Mouse (Mus musculus) mouse embryonic stem cell (cell line): ENCODE measurements around the gene Syt2.

ENCODE experiments used
- in situ Hi-C, 2 experiments: fragments of 300-500 bp; cut with MboI; formaldehyde crosslinking; loops; 1 replicate in 1 of 2; 3 replicates in 1 of 2; pipeline ENCODE4 v1.14.3; 2019 to 2020; ENCODE audit warnings: low sequenced_read_pairs in 2 of 2, low pct_unique_long_range_greater_than_20kb in 1 of 2, mixed read lengths in 1 of 2; ENCODE audit not compliant: unreplicated experiment in 1 of 2

Syt2 gene

DNA sequence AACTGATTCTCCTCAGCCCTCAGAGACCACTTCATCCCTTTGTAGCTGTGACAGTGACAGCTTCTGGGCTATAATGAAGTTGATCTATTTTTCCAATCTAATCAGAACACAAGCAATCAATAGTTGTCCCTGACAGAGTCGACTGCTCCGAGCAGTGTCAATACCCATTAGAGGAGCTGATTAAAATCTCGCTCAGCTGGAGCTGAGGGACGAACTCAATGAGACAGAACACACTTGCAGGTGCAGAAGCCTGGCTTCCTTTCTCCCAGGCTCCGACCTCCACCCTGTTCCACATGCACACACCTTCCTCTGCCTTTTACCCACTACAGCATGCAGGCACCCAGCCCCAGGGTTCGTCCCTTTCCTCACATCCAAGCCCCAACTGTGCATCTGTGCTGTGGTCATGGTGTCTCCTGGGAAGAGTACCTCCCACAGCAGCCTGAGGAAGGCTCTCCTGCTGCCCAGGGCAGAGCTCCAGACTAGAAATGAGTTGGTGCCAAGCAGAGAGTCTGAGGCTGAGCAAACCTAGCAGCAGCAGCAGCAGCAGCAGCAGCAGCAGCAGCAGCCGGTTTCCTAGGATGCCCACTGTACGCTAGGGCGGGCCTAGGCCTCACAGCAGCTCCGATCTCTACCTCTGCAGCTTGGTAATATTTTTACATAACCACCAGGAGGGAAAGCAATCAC lies 109.9 kb downstream of the Syt2 start:
- in situ Hi-C loops: no loop called here

DNA sequence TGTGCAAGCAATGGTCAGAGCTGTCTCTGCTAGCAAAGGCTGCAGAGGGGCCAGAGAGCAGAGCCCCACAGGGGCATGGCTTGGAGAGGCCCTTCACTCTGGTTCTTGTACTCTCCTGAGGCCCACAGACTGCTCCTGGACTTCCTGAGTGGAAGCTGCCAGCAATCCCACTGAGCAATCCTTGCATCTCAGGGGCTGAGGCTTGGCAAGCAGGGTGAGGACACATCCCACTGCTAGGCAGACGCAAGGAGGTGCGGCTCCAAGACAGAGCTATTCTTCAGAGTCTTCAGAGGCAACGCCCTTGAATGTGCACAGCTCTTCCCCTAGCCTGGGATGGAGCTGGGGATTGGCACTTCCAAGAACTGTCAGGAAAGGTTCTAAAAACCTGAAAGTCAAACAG lies 110.8 kb downstream of the Syt2 start:
- in situ Hi-C loops: no loop called here

DNA sequence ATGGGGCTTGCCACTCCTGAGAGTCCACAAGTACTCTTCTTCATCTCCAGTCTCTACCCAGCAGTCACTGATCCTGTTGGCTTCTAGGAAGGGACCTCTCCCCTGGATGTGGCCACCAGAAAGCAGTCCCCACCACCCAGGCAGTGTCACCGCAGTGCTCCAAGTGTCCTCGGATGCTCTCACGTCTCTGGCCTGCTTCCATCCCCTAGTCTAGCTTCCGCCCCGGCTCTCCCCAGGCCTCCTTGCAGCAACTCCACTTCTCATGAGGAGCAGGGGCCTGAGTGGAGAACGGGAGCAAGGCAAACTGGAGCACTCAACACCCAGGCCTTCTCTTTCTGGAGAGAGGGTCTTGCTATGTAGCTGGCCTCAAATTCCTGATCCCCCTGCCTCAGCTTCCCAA lies 112.7 kb downstream of the Syt2 start:
- in situ Hi-C loops: no loop called here

DNA sequence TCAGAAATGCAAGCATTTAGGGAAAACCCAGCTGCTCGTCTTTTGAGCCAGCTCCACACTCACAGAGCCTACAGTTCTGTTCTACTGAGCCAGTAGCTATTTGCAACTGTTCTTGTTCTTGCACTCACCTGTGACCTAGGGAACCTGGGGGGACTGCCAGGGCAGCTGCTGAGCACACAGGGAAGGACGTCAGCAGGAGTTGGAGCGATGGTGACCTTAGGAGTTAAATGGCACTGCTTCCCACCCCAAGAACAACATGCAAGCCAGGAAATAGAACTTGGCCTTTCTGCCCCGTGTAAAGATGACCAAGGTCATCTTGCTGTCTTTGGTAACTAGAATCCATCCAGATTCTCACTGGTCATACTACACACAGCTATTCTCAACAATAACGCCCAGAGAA lies 114.2 kb downstream of the Syt2 start:
- in situ Hi-C loops: no loop called here

DNA sequence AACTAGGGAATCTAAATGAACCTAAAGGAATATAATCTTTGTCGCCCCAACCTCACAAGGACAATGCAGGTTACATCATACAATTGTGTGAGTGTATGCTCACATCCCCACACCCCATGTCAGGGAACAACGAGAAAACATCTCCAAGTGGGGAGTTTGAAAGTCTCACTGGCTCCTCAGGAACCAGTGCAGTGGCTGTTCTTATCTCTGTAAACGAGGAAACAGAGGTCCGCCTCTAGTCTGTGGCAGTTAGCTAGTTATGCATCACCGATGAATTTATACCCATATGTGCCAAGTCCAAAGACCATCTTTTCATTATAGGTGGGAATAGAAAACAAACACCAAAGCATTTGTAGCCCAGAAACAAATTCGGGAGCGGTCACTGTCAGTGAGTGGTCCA lies 115.1 kb downstream of the Syt2 start:
- in situ Hi-C loops: no loop called here

DNA sequence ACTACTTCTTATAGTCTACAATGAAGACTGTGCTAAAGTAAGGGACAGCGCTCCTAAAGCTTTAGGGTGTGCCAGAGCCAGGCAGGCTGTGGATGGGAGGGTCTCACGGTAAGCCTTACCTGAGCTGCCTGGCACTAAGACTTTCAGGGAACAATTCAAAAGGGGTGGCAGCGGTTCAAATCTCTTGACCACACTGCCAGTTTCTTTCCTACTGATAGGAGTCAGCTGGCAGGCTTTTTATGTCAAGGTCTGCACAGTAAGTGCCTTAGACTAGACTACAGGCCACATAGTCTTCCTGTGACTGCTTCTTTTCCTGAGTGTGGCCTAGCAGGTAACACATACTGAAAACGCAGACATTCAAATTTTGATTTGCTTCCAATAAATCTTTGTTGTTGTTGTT lies 116.8 kb downstream of the Syt2 start:
- in situ Hi-C loops: no loop called here

DNA sequence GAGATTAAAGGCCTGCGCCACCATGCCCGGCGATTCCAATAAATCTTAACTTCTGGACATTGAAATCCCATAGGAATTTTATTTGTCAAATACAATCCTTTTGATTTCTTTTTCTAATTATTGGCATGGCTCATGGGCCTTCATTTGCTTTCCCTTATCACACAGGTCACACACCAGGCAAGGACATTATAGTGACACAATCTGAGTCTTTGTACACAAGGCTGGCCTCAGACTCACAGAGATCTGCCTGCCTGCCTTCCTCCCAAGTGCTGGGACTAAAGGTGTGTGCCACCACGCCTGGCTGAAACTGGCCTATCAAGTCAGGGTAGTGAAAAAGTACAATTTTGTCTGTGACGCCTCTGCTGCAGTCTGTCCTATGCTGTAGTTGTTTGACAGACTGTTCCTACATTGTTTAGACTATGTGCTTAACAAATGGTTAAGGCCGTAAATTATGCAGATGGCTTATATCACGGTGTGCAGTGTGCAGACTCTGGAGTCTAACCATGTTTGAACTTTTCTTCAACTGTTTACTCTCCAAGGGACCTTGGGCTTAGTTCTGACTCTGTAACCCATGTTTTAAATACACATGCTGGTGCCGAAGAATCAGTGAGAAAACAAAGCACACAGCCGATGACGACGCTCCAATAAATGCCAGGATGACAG lies 117.4 kb downstream of the Syt2 start:
- in situ Hi-C loops: no loop called here

DNA sequence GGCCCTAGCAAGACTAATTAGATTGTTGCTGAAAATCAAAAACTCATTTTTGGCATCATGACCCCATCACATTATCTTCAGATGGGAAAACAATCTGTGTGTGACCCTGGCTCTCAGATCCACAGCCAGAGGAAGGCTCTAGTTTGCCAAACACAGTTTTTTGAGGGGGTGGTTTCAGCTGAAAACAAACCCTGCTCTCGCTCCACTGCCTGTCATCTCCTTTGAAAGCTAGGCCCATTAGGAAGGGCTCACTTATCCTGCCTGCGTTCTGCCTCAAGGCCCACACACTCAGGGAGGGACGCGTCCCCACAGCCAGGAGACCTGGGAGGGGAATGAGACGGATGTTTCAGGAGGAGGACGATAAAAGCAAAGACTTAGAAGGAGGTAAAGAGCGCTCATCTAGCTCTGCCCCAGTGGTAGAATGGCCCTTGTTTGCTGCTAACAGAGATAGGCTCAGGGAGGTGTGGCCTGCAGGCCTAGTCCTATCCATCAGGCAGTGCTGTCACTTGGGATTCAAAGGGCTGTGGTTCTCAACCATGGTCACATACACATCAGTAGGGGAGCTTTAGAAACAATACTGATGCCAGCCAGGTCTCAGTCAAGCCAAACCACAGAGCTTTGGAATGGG lies 118.5 kb downstream of the Syt2 start:
- in situ Hi-C loops: no loop called here

DNA sequence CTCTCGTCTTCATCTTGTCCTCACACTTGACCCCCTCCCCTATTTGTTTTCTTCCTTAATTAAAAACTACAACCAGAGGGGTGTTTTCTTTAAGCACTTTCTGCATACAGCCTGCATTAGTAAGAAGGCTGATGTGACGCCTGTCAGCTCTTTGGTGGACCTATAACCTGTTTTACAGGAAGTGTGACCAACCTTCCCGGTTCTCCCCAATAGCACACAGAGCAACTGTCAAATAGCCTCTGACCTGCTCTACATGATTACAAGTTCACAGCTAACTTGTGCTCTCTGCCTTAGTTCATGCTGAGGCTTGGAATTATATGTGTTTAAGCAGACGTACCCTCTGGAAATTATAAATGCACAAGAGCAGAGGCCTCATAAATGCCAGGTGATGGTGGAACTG lies 120.0 kb downstream of the Syt2 start:
- in situ Hi-C loops: no loop called here

DNA sequence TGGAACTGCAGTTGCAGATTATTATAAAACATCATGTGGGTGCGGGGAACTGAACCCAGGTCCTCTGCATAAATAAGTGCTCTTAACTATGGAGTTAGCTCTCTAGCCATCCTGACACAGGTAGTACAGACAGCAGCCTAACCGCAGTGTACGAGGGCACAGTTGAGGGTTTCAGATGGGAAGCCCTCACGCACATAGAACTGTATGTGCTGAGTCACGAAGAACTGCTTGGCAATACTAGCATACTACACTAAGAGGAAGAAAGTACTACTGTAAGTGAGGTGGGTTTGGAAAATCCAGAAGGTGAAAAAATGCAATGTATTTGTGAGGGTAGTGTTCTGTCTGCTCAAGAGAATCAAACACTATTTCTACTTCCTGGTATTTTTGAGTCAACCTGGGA lies 123.8 kb downstream of the Syt2 start:
- in situ Hi-C loops: no loop called here

DNA sequence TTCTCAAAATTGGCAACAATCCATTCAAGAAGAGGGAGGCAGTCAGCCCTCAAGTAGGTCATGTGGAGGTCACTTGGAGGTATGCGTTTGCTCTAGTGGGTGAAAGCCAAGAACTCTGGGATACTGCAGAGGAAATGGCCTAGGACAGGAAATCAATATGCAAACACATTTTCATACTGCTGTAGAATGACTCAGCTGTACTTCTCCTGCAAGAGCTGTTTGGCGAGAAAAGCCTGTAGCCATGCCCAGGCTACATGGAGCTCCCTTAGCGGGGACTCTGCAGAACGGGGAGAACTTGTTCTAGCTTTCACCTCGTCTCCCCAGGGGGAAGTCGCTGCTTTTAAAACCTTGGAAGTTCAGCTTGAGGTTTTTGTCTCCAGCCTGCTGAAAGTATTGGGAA lies 124.9 kb downstream of the Syt2 start:
- in situ Hi-C loops: no loop called here

DNA sequence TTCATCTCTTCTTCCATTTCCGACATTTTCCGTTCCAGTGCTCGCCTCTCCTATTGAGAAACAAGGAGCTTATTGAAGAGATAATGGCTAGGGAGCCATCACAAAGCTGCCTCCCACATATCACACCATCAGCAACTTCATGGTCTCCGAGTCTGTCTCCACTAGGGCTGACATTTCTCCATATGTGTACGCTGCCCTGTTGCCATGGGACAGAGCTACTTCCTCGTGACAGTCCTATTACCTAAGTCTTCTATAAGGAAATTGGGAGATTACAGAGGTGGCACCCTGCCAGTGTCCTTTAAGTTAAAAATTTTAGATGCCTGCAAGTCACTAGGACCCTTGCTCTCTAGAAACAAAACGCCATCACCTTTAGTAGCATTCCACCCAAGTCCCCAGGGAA lies 125.5 kb downstream of the Syt2 start:
- in situ Hi-C loops: no loop called here

DNA sequence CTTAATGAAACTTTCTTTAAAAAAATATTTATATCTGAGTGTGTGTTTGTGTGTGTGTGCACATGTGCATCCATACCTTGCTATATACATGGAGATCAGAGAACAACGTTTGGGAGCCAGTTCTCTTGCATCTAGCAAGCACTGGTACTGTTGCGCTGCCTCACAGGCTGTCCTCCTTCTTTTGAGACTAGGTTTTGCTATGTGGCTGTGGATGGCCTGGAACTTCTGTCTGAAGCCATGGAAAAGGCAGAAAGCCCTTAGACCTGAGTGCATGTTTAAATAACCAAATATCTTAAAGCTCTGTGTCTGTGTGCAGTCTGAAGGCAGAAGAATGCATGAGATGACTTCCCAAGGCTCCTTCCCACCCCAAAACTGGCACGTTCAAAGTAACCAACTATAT lies 126.3 kb downstream of the Syt2 start:
- in situ Hi-C loops: no loop called here

DNA sequence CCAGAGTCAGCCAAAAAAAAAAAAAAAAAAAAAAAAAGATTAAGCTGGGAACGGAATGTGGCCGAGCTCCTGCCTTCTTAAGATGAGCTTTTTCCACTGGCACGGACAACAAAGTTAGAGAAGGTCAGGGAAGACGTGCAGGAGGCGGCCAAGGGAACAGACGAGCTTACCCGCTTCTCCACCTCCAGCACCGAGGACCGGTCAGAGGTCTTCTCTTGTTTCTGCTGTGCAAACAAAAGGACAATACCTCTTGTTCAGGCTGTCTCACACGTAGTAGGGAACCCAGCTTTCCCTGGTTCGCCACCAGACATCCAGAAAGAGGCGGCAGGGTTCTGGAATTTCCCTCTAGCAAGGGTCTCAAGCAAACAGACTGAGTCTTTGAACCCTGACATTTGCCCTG lies 126.8 kb downstream of the Syt2 start:
- in situ Hi-C loops: no loop called here

DNA sequence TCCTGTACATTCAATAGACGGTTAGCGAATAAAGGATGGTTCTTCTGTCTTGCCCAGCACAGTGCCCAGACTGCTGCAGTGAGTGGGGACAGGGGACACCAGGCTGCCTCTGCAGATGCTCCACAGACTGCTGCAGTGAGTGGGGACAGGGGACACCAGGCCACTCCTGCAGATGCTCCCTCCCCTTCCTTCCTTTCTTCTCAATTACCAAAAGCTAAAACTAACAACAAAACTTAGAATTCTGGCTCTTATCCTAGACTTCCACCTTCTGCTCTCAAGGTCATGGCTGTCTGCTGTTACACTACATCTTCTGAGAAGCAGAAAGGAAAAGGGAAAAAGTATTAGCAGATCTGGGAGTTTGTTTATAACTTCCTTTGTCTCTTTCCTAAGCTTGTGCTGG lies 127.8 kb downstream of the Syt2 start:
- in situ Hi-C loops: no loop called here

DNA sequence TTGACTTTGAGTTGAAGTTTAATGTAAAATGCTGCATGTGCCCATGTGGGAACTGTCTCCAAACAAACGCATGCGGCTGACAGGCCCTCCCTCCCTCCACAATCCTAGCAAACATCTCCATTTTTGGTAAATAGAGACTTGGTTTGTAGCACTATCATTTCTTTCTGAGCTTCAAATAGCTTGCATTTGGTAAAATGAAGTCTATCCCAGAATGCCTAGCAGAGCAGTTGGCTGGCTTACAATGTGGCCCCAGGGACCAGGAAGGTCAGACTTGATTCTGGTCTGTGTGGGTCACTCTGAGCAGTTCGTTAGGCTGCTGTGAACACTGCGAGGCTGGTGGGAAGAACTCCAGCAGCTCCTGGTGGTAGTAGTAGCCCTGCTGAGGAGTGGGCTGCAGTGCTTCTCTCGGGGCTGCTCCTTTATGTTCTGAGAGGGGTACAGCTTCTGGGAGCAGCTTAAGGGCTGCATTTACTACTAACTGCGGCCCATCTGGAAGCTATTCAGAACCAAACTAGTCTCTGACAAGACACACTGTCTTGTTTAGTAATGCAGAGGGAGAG lies 128.3 kb downstream of the Syt2 start:
- in situ Hi-C loops: no loop called here

DNA sequence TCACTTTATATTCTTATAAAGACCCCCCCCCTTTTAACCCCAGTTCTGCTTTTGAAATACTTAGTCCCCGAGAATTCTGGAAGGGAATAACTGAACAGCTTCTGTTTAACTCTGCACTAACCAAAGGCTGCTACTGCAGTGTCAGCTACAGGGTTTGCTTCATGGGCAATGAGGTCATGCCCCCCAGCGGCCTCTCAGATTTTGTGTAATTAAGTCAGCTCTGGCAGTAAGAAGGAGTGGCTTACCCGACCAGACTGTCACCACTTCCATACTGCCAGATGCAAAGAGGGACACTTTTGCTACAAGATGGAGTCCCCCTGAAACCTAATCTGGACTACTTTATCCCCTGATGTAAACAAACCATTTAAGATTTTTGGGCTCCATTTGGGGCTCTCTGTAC lies 129.2 kb downstream of the Syt2 start:
- in situ Hi-C loops: no loop called here

DNA sequence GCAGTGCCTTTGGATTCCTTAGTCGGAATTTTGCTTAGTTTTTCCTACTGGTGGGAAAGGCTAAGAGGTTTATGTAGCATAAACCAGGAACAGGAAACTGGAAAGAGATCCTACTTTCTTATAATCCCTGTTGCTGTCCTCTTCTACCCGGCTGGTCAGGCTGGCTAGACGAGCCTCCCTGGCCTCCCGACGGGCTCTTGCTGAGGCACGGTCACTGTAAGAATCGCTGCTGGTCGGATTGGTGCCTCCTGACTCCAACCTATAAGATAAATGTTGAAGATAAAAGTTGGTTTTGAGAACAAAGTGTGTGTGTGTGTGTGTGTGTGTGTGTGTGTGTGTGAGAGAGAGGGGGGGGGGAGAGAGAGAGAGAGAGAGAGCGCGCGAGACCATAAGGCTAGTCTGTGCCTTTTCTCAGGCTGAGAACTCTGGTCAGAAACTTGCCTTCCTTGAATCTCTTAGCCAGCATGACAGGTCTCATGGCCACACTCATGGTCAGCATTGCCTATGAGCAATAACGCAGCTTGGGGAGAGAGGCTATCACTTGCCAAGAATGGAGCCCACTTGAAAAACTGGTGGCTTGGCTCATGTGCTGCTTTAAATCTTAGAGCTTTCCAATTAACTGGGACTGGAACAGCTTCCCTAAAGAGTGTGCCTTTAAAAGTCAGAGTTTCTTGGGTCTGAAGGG lies 130.9 kb downstream of the Syt2 start:
- in situ Hi-C loops: no loop called here

DNA sequence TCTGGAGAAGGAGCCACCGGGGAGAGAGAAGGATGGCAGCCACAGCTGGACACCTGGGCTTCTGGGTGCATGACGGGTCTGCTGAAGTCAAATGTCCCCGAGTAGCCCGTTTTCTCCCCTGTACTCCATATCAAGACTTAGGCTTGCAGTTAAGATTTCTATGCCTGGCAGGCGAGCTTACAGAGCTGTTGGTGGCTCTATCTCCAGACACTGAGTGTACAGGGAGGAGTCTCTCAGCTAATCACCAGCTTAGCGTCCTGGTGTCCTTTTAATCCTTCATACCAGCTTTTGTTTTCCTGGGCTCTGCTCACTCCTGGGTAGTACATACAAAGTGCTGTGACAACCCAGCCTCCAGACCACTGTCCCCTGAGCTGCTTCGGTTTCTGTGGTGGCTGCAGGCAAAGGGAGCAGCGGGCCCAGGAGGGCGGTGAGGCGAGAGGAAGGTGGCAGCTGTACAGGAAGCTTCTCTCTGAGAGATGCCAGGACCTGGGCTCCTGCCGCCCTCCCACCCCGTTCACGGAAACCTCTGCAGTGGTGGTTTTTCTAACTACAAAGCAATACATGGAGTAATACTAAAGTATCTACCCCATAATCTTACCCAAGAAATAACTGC lies 131.6 kb downstream of the Syt2 start:
- in situ Hi-C loops: no loop called here
